Mouse (Mus musculus) layer of hippocampus, adult 9-10 months (tissue): ENCODE results near the gene Lmntd2.

ENCODE experiments used
- DNase-seq: peaks from one replicate; pipeline ENCODE4 v3.0.0; 2022; ENCODE audit warnings: low spot score

Gene Lmntd2

DNA sequence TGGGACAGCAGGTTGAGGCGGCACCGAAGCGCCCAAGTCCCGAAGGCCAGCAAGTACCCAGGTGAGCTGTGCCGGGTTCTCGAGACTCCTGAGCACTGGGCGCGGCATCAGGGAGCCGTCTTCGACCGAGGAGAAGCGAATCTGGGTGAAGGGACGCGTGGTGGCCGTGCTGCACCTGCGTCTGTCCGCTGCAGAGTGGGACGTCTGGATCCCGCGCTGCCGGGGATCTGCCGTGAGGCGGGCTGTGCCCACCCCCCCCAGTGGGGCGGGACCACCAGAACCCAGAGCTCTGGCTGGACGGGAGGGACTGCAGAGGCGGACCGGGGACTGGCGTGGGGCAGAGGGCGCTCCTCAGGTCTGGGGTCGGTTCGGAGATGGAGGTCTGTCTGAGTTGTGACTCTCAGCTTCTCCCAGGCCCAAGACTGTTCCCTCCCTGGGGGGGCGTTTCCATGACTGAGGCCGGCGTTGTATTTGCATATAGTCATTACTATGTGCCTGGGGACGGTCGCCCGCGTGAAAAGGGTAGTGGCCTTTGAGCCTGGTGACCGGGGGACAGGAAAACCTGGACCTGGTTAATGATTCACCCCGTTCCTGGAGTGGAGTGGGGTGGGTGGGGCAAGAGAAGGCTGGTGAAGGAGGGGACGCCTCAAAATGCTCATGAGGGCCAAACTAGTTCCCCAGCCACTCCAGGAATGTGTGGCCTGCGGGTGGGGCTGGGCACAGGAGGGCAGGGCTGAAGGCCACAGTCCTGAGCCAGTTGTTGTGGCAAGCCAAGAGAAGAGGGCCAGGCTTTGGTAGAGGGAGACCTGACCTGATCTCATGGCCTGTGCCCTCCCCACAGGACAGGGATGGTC is 2.2 kb upstream of the Lmntd2 start:
- no peak for DNase-seq

DNA sequence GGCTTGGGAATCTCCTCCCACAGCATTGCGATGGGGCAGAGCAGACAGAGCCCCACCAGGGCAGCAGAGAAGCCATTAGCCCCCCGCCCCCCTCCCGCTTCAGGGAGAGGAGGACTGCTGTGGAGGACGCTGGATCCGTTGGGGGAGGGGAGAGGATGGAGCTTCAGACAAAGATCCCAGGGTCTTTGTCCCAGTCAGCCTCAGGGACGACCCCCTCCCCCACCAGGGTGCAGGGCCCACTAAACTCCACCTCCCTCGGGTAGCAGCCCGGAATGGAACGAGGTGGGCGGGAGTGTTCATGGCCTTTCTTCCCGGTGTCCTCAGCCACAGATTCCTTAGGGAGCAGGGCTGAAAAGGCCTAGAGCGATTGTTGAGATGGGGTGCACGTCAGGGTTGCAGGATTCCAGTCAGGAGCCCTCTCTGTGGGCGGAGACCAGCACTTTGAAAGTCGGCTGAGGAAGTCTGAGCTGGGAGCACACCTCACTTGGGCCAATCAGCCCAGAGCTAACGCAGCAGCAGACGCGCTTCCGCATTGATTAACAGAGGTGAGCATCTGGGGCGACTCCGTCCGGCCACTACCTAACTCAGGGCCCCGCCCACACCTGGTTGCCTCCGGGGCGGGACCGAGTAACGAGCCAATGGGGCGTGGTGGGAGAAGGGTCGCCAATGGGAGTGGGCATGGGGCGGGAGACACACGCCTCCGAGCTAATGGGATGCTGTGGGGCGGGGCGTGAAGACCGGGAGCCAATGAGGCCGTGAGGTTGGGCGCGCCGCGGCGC is 1.4 kb upstream of the Lmntd2 start, which contains the start of gene Rassf7:
Rassf7 (plus strand) TSS at position 760 of the 779 bp plus-strand sequence.
- peak; percentile 59 for DNase-seq

DNA sequence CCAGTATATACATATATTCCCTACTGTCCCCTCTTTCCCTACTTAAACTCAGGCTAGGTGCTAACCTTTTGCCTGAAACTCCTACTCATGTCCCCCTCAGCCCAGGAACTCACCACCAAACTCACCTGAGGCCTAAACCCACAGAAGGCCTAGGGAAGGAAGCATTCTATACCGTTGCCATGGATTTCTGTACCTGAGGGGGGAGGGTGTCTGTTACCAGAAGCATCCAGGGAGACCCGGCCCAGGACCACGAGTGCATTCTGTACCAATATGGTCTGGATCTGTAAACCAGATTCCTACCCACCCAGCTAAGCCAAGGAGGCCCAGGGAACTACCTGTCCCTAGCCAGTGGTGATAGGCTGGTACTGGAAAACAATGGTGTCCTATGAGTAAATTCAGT is 430 bp upstream of the Lmntd2 start:
- no peak for DNase-seq

DNA sequence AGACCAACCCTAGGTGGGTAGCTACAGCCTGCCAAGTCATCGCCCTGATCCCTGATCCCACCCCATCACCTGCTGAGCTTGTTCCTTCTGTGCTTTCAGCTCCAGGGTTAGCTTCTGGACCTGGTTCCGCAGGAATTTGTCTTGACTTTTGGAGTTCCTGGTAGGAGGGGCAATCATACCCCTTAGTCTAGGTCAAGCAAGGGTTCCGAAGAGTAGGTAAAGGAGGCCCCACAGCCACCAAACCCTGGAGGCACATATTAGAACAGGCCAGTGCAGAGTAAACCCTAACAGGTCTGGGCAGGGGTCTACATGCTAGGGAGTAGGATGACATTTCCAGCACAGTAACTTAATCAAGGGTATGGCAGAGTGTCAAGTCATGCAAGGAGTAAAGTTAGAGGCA is 747 bp downstream of the Lmntd2 start:
- no peak for DNase-seq

DNA sequence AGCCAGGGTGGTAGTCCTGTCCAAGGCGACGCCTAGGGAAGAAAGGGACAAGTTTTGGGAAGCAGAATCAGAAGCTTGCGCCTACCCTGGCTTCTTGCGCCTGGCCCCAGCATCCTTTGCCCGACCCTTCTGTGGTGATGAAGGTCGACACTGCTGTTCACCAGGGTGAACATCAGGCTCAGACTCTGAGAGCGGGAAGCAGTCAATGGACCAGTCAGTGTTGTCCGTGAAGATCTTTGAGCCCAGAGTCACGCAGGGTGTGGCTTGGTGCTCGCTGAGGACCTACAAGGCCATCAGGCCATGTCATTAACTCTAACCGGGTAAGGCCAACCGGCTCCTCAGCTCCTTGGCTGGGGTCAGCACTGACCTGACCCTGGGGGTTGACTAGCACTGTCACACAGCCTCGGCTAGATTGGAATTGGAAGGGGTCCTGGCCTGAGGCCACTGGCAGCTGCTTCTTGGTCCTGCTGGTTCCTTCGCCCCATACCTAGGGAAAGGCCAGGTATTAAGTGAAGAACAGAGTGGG is 3.2 kb downstream of the Lmntd2 start:
- DNase-seq: no peak

DNA sequence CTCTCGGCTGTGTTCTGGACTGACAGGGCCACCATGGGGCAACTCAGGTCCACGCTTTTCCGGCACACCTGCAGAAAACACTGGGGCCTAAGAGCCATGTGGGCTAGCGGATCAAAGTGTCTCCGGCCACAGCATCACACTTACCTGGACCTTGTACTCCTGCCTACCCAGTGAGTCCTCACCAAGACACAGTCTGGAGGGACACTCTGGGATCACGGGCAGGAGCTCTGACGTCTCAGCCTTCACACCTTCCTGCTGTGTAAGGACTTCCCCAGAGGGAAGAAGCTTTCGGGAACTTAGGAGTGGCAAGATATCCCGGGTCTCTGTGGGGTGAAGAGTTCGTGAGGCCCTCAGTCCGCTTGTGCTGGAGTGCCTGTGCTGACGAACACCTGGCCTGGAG is 3.7 kb downstream of the Lmntd2 start:
- no peak for DNase-seq

DNA sequence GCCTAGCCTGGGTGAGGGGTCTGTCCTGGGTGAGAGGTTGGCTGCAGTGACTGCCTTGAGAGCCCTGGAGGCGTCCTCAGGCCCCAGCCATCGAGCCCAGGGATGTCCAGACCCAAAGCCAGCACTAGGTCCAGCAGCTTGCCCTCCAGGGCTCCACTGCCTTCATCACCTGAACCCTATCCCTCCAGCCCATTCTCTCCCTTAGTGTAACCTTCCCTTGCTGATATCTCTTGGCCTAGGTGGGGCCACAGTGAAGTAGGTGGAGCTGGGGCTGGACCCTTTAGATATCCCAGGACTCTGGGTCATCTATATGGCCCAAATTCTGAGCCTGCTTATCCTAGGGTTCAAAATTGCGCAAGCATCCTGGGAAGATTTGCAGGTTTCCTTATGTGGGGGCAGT is 4.4 kb downstream of the Lmntd2 start:
- no peak for DNase-seq

DNA sequence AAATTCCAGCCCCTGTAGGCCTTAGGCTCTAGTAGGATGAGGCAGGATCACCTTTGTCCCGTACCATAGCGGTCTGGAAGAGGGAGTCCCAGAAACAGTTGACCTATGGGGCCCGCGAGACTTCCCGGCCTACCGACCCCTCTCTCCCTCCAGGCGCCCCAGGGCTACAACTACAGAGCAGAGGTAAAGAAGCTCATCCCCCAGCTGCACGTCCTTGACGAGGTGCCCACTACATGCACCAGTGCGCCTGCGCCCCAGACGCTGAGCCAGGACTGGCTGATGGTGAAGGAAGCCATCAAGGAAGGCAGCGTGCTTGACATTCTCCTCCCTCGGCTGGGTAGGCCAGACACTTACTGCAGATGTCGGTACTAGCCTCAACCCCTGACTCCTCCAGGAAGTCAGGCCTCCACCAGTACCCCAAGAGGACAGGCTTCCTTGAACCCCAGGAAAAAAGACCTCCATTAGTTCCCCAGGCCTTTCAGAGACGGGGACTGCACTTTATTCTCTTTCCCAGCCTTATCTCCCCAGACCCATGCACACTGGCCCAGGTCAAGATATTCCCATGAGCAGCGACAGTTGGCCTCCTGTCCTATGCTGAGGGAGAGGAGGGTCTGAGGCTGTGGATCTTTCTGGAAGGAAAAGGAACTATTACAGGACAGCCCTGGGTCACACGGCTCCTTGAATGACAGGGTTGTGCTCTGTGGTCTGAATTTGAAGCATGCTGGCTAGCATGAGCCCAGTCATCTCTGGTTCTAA is 7.5 kb downstream of the Lmntd2 start:
- DNase-seq: no peak

DNA sequence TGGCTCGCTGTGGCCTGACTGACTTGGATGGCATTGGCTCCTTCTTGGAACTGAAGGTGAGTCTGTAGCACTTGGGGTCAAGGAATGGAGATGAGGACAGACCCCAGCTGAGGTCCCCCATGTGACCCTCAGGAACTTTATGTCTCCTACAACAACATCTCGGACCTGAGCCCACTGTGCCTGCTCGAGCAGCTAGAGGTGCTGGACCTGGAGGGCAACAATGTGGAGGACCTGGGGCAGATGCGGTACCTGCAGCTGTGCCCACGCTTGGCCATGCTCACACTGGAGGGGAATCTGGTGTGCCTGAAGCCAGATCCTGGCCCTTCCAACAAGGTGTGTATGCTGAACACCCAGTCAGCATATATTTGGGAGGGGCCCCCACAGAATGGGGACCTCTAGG is 8.4 kb downstream of the Lmntd2 start:
- no peak for DNase-seq

DNA sequence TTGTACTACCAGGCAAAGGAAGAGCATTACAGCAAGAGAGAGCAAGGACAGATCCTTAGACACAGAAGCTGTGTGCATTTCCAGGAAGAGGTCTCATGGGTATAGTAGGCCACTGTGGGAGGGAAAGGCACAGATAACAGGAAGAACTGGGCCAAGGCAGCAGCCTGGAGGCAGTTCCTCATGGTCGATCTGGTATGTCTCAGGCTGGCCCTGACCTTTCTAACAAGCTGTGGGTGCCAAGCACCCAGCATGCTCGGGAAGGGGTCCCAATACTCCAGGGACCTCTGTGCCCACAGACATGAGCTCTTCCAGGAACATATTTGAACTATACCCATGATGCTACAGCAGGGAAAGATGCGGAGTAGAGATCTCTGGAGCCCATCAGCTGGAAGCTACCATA is 9.3 kb downstream of the Lmntd2 start:
- DNase-seq: no peak

DNA sequence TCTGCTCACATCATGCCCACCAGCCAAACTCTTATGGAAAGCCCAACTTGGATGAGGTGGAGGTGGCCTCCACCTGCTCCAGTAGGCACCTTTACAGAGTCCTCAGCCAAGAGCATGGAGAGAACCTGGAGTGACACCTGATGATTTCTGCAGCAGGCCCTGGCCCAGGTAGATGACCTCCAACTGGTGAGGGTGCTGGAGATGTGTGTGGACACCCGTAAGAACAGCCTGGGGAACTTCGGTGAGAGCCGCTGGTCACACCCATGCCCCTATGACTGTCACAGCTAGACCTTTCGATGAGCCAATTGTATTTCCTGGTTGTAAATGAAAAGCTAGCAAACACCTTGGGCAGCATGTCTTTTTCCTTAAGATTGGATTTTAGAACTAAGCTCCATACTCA is 15.8 kb downstream of the Lmntd2 start:
- DNase-seq: no peak

DNA sequence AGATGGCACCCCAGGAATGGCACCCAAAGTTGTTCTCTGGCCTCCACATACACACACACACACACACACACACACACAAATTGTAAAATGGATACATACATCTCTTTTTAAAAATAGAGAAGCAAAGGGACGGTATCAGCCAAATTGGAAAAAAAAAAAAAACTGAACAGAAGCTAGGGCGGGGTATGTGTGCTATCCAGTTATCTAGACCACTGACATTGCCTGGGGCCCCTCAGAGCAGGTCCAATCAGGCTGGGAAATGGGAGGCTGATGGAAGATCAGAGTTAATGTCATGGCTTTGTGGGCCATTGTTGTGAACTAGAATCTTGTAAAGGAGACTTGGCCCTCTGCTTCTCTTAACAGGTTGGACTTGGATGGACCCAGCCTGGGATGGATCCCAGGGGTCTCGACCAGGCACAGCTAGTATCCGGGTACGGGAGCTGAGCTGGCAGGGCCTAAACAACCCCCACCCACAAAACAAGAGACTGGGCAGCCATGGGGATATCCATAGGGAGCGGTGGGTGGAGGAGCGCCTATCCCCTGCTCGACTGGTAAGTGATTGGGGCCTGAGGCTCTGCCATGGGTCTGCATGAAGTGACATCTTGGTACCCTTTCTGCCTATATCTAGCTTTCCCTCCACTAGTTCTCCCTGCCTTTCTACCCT is 17.1 kb downstream of the Lmntd2 start:
- DNase-seq: no peak

DNA sequence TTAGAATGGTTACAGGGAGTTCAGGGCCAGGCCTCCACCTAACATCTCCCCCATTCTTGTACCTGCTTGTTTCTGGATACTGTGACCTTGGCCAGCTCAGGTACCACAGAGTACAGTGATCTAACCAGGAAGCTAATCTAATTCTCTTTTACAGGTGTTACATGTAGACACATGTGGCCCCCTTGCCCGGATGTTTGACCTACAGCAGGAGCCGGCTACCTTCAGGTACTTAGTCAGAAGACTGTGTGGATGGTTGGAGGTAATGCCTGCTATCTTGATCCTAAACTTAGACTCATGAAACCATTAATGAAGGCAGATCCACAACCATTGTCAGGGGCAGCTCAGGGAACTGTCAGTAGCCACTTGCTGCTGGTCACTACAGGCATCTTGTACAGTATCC is 18.1 kb downstream of the Lmntd2 start:
- DNase-seq: no peak

DNA sequence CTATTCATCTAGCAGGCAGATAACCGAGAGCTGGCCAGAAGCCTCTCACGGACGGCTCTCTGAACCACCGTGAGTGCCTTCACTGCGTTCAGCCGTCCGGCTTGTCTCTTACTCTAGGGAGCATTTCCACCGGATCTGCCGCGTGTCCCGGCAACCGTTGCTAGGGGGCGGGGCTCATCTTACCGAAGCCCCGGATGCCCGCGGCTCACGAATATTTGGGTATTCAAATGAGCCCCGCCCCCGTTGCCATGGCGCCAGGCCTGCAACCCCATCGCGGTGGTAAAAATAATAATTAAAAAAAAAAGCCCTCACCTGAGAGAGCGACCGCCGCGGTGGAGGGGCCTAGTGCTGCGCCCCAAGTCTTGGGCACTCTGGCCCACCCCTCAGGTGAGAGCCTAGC is 19.1 kb downstream of the Lmntd2 start:
- DNase-seq: no peak

DNA sequence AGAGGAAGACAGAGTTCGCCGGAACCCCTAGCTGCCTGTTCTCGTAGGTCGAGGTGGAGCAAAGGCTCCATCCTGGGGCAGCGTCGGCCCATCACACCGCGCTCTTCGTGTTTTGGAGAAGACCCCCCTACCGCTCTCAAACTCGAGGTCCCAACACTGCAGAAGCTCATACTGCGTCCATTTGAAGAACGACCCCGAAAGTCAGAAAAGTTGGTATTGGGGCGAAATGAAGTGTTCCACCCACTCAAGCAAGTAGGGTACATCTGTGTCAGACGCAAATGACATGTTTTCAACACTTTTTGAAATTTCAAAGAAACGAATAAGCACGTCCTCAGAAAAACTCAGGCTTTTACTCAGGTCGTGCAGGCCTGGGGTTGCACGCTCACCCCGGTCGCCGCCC is 19.5 kb downstream of the Lmntd2 start:
- no peak for DNase-seq

DNA sequence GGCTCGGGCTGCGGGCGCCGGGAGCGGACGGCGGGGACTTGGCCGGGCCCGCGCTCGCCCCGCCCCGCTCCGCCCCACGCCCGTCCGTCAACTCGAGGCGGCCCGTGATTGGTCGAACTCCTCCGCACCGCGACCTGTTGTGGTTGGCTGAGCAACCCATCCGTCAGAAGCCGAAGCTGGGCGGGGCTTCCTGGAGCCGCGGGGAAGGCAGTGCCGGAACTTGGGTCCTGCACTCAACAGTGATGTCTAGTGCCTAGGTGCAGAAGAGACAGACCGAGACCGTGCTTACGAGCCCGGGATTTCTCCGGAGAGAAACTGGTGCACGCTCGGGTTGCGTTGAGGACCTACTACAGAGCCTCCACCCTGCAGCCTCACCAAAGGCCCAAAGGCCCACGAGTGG is 19.9 kb downstream of the Lmntd2 start, which contains the start of the genes Hras and Lrrc56:
Hras (minus strand) TSS at position 58 of the 400 bp plus-strand sequence.
Lrrc56 (plus strand) TSS at position 210 of the 400 bp plus-strand sequence.
- peak; percentile 90 for DNase-seq

DNA sequence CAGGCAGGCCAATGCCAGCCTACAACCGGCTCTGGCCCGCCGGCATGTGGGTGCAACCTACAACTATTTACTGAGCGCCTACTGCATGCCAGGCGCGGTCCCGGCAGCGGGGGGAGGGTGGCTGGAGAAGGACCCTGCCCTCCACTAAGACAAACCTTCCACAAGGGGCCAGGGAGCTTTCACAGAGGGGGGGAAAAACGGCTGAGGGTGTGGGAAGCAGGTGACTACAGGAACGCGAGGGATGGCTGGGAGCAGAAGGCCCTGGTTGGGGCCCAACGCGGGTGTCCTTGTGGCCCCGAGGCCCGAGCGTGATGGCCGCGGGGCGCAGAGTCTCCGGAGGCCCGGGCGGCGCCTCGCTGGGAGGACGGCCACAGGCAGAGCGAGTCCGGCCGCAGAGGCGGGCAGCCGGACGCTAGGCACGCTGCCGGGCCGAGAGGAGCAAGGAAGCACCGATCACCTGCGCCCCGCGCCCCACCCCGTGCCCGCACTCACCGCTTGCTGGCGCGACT is 20.5 kb downstream of the Lmntd2 start:
- DNase-seq: no peak

DNA sequence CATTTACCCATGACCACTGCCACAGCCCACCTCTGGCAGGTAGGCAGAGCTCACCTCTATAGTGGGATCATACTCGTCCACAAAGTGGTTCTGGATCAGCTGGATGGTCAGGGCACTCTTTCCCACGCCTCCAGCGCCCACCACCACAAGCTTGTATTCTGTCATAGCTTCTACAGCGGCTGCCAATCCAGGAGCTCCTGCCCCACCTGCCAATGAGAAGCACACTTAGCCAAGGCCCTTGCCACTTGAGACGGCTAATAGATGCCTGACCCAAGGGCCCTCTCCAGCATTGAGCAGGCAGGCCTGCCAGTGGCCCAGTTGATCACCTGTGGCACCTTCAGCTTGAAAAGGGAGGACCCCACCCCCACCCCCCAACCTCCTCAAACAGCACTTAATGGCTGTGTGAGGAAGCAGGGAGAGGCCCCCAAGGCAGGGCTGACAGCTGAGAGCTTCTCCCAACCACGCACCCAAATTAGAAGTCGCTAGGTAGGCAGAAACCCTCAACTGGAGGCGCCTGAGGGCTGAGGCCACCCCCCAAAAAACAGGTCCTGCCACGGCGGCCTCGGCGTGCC is 21.0 kb downstream of the Lmntd2 start:
- DNase-seq: no peak

DNA sequence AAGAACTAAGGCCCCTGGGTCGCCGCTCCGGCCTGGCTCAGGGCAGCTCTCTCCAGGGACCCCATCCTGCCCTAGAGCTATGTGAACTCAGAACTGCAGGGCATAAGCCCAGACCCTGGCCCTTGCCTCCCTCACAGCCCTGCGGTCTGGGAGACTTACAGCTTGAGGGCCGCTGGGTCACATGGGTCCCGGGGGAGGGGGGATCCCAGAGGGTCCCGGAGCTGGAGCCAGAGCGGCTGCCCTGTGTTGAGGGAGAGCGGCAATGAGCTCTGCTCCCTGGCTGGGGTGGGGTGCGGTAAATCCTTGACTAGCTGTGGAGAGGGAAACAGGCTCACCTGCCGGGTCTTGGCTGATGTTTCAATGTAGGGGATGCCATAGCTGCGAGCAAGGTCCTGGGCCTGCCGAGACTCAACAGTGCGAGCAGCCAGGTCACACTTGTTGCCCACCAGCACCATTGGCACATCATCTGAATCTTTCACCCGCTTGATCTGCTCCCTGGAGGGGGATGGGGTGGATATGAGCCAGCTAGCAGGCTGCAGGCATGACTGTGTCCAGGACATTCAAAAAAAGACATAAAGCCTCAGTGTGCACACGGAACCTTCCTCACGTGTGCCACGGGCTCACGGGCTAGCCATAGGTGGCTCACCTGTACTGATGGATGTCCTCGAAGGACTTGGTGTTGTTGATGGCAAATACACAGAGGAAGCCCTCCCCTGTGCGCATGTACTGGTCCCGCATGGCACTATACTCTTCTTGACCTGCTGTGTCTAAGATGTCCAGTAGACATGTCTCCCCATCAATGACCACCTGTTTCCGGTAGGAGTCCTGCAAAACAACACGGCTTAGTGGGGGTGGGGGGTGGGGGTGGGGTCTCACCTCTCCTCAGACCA is 21.8 kb downstream of the Lmntd2 start:
- DNase-seq: no peak

DNA sequence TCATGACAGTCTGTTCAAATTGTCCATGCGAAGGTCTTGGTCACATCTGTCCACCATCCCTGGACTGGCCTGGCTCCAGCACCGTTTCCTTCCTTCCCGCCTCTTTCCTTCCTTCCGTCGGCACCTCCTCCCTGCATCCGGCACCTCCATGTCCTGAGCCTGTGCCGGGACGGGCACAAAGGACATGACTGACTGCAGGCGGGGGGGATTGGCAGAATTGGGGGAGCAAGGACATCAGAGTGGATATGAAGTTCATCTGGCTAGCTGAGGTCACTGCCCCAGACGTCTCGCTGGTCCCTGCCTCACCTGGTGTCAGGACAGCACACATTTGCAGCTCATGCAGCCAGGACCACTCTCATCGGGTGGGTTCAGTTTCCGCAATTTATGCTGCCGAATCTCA is 22.8 kb downstream of the Lmntd2 start:
- no peak for DNase-seq
